Mouse (Mus musculus) frontal cortex, postnatal 25 days (tissue): ENCODE measurements around the gene Stat4.

ENCODE experiments used
- DNase-seq, 2 experiments: peaks; one replicate each; pipeline ENCODE4 v3.0.0; 2022; ENCODE audit warnings: low spot score in 2 of 2

The Stat4 gene

GRCm38 (mm10) chr1:52102795-52103194 is 115.8 kb downstream of the Stat4 start:
- DNase-seq, result no peak

- no peak for DNase-seq
Measured at GRCm38 (mm10) chr1:52107206-52107605, 120.3 kb downstream of the Stat4 start.

DNA sequence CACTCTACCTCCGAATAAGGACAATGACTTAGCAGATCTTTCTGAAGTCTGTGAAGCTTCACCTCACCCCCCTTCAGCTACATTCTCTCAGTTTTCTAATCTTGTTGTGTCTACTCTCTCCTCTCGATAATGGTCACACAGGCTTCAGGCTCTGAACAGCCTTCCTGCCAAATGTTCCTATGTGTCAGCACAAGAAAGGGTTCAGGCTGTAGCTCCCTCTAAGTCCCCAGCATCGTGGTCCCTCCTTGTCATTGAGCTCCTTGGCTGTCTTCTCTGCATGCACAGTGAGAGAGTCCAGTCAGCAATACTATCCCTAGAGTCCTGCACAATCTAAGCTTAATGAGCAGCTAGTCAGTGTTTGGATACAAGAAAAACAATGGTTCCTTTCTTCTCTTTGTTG is 124.3 kb downstream of the Stat4 start:
- DNase-seq, result no peak

GRCm38 (mm10) chr1:52112301-52112700 is 125.4 kb downstream of the Stat4 start:
- no peak for DNase-seq

- DNase-seq, result no peak
Measured at GRCm38 (mm10) chr1:52113067-52113665, 126.2 kb downstream of the Stat4 start.

DNA sequence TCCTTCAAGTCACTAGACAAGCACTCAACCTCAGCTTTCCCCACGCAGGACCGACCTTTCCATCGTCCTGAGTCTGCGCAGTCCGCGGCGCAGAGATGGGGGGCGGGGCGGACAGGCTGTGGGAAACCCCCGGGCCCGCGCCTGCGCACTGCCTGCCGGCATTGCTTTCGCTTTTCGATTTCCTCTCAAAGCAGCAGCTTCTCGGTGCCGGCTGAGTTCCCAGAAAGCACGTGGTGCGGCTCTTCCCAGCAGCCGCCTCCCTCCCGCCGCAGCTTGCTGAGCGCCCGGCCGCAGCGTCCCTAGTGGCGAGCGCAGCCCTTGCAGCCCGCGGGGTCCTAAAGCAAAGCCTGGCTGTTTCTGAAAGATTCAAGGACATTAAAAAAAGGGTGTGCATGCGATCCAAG is 126.7 kb downstream of the Stat4 start:
- peak; percentile 97 to 99 for DNase-seq

DNA sequence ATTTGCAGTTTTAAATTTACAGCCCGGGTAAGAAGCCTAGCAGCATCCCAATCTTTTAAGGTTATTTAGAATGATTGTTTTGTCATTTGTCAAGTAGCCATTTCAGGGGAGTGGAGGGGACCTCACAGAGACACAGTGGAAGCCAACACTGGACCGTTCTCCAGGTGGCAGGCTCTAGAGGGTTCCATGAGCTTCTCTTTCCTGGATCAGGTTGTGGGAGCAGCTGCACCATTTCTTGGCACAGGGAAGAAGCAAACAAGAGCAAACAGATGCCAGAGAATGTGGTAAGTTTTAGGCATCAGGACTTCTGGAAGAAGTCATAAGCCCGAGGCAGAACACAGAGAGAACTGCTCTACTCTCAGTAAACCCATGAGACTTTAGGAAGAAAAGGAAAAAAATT is 129.5 kb downstream of the Stat4 start:
- DNase-seq, result no peak

GRCm38 (mm10) chr1:52117777-52118176 is 130.8 kb downstream of the Stat4 start:
- DNase-seq, result no peak

- peak; percentile 62 to 68 for DNase-seq
Measured at GRCm38 (mm10) chr1:52118860-52119591, 132.1 kb downstream of the Stat4 start, which contains the start of gene Stat1. TSS of gene Stat1 (plus strand) at chr1:52119440.

DNA sequence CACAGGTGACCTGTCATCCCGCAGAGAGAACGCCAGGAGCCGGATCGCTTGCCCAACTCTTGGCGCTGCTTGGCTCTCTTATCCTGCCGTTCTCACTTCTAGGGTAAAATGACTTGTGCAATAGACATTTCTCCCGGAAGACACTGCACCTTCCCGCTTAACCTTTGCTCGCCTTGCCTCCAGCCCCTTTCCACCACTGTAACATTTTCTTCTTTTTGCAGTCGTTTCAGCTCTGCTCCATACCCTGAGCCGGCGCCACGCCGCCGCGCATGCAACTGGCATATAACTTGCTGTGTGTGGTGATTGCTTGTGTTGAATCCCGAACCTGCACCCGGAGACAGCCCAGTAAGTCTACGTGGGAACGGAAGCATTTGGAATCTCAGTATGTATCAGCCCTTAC is 132.7 kb downstream of the Stat4 start:
- no peak for DNase-seq

DNA sequence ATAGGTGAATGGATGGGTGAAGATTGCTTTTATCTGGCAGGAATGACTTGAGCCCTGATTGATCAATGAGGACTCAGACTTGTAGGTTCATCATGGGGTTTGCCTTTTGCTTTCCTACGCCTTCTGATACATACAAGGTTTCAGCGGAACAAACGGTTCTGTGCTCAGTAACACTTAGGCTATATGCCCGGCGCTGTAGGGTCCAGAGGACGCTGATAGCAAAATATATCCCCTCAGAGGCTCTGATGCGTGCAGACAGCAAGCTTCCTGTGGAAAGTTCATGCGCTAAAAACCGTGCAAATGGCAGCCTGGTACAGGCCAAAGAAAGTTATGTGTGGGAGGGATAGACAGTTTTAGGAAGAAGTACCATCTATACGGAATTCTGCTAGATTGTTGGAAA is 133.2 kb downstream of the Stat4 start:
- DNase-seq, result no peak

- no peak for DNase-seq
Measured at GRCm38 (mm10) chr1:52121052-52121451, 134.1 kb downstream of the Stat4 start.

GRCm38 (mm10) chr1:52124818-52125217 is 137.9 kb downstream of the Stat4 start:
- no peak for DNase-seq

GRCm38 (mm10) chr1:52127350-52127749 is 140.4 kb downstream of the Stat4 start:
- DNase-seq, result no peak

DNA sequence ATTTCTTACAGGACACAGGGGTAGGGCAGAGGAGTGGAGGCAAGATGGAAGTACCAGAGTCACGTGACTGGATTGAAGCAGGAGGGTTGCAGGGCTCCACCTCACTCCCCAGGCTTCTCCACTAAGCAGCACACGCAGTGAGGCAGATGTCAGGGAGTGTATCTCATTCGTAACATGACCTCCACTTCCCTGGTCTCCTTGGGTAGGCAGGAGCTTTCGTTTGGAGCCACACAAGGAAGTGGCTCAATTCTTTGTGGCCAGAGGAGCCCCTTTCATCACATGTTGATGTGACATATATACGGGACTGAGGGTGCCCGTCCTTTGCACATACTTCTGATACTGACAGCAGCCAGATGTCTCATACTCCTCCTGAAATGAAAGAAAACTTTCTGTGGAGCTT is 142.8 kb downstream of the Stat4 start:
- DNase-seq, result no peak

GRCm38 (mm10) chr1:52131787-52132377 is 144.9 kb downstream of the Stat4 start:
- no peak for DNase-seq

DNA sequence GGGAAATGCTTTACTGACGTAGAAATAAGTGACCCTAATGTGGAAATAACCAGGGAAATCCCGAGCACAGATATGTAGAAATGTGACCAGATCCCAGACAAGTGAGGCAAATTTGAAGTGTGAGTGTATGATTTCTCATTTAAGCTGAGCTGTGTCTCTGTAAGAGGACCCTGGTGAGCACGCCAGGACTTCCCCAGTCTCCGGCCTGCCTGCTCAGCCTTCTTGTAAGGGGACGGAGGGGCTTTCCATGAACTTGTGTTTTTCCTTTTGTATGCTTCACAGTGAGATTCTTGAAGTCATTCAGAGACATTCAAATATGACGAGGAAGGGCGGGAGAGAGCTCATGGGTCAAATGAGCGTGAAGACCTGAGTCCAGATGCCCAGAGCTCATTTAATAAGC is 146.3 kb downstream of the Stat4 start:
- DNase-seq, result no peak

DNA sequence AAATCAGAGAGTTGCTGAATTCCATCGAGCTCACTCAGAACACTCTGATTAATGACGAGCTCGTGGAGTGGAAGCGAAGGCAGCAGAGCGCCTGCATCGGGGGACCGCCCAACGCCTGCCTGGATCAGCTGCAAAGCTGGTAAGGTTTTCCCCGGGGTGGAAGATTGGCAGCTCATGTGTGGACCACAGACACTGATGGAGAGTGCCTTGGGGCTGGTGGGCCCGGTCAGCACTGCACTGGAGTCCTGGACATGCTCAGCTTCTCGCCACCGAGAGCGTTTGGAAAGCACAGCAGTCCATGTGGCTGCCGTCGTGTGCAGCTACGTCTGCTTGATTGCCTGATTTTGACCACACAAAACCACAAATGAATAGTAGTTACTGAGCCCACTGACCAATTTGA is 150.3 kb downstream of the Stat4 start:
- no peak for DNase-seq

GRCm38 (mm10) chr1:52140534-52140933 is 153.6 kb downstream of the Stat4 start:
- no peak for DNase-seq

GRCm38 (mm10) chr1:52141482-52141881 is 154.5 kb downstream of the Stat4 start:
- DNase-seq, result no peak

- DNase-seq, result no peak
Measured at GRCm38 (mm10) chr1:52142117-52142516, 155.2 kb downstream of the Stat4 start.

DNA sequence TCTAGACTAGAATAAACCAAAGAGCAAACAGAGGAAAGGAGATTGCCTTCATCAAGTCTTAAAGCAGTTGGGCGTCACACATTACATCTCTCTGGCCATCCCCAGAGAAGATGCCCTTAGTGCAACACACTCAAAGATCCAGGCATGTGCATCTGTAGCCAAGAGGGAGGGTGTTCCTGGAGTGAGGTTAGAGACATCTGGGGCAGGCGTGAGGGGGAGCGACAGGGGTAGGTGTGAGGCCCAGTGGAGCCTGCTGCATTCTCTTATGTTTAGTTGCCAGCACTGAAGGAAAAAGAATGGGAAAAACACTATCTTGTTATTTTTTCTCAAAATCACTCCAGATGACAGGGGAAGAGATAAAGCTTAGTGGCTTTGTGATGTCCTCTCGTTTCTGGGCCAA is 156.2 kb downstream of the Stat4 start:
- DNase-seq, result no peak

- DNase-seq, result no peak
Measured at GRCm38 (mm10) chr1:52143596-52144156, 156.7 kb downstream of the Stat4 start.
